Mouse (Mus musculus) granulocyte monocyte progenitor cell, adult 5-6 weeks (primary cell): ENCODE data around the gene Rbbp4. TPM values are rescaled to one million over a fixed set of nuclear protein-coding genes. Genes with fewer than 3 reads are reported as not detected.

ENCODE experiments used
- ATAC-seq: replicated peaks from 2 replicates; pipeline ENCODE4 v1.8.0; 2016; ENCODE audit warnings: mild to moderate bottlenecking, moderate TSS enrichment, inconsistent platforms; ENCODE audit not compliant: poor library complexity, severe bottlenecking
- total RNA-seq, 2 experiments: library from RNA; stranded (forward) in 1 of 2; stranded (reverse) in 1 of 2; fragments of 200-712, 200-1000 nt in 1 of 2; fragments of >200 nt in 1 of 2; fragmentation: Nextera tagmentation in 1 of 2; gene quantifications; 2 replicates each; pipeline ENCODE4 v1.2.3; 2014 to 2017

The Rbbp4 gene
- total RNA-seq, 2 experiments from 2014 or later, result 136 to 220 TPM

- ATAC-seq, result peak; percentile 25; the same call in 1 of the 2 replicates
These were observed 22.5 kb upstream of the Rbbp4 start for GRCm38 (mm10) chr4:129357613-129358163.

GRCm38 (mm10) chr4:129354236-129354635 is 19.1 kb upstream of the Rbbp4 start:
- ATAC-seq, result 0 out of 2 replicates have a peak, but pooled peaks have one; percentile 20

GRCm38 (mm10) chr4:129353176-129353575 is 18.0 kb upstream of the Rbbp4 start:
- ATAC-seq, result no peak

GRCm38 (mm10) chr4:129351111-129351510 is 15.9 kb upstream of the Rbbp4 start:
- ATAC-seq, result no peak

- ATAC-seq, result peak; percentile 93
These were observed 15.5 kb upstream of the Rbbp4 start for GRCm38 (mm10) chr4:129350644-129351043.

GRCm38 (mm10) chr4:129346481-129347154 is 11.4 kb upstream of the Rbbp4 start:
- ATAC-seq, result no peak

GRCm38 (mm10) chr4:129342705-129343104 is 7.5 kb upstream of the Rbbp4 start:
- no peak for ATAC-seq

GRCm38 (mm10) chr4:129341888-129342287 is 6.7 kb upstream of the Rbbp4 start:
- peak; percentile 42; the same call in 1 of the 2 replicates for ATAC-seq

GRCm38 (mm10) chr4:129339743-129340142 is 4.6 kb upstream of the Rbbp4 start:
- ATAC-seq, result no peak

- no peak for ATAC-seq
These were observed 1.1 kb upstream of the Rbbp4 start for GRCm38 (mm10) chr4:129336291-129336690.

- ATAC-seq, result peak; percentile 8
These were observed 424 bp downstream of the Rbbp4 start for GRCm38 (mm10) chr4:129334677-129335215.

GRCm38 (mm10) chr4:129332846-129333245 is 2.3 kb downstream of the Rbbp4 start:
- no peak for ATAC-seq

GRCm38 (mm10) chr4:129326191-129326590 is 9.0 kb downstream of the Rbbp4 start:
- no peak for ATAC-seq

- no peak for ATAC-seq
These were observed 10.4 kb downstream of the Rbbp4 start for GRCm38 (mm10) chr4:129324756-129325155.

GRCm38 (mm10) chr4:129323491-129323890 is 11.7 kb downstream of the Rbbp4 start:
- no peak; the same call in 1 of the 2 replicates for ATAC-seq

GRCm38 (mm10) chr4:129322042-129322441 is 13.1 kb downstream of the Rbbp4 start:
- ATAC-seq, result no peak

- ATAC-seq, result no peak
These were observed 14.3 kb downstream of the Rbbp4 start for GRCm38 (mm10) chr4:129320876-129321275.

- ATAC-seq, result no peak
These were observed 21.3 kb downstream of the Rbbp4 start for GRCm38 (mm10) chr4:129313886-129314285.

- no peak for ATAC-seq
These were observed 27.2 kb downstream of the Rbbp4 start for GRCm38 (mm10) chr4:129307936-129308335.

GRCm38 (mm10) chr4:129304306-129304705 is 30.9 kb downstream of the Rbbp4 start:
- ATAC-seq, result no peak

- ATAC-seq, result no peak
These were observed 31.4 kb downstream of the Rbbp4 start for GRCm38 (mm10) chr4:129303816-129304215.

GRCm38 (mm10) chr4:129303401-129303800 is 31.8 kb downstream of the Rbbp4 start:
- no peak for ATAC-seq
